Mouse (Mus musculus) liver, adult 2 months (tissue): ENCODE results near the gene Ptprg.

Source experiments
- CTCF ChIP-seq: fragments of 200-500 bp; IDR thresholded peaks from 2 replicates; pipeline ENCODE4 v1.5.1; 2011; ENCODE audit warnings: low read depth, low read length, control low read depth
- POLR2A ChIP-seq: fragments of 200-500 bp; IDR thresholded peaks from 2 replicates; pipeline ENCODE4 v1.6.1; 2011; ENCODE audit warnings: low read length, control low read depth; ENCODE audit not compliant: insufficient read depth; ENCODE audit errors: extremely low read depth

GRCm38 (mm10) chr14:11932517-11932916 lies 379.2 kb downstream of the Ptprg start:
- TF ChIP-seq POLR2A (no peak), CTCF (no peak)
